Comparison of ENCODE assay signal across 30 mouse cellular contexts in the genomic region with DNA sequence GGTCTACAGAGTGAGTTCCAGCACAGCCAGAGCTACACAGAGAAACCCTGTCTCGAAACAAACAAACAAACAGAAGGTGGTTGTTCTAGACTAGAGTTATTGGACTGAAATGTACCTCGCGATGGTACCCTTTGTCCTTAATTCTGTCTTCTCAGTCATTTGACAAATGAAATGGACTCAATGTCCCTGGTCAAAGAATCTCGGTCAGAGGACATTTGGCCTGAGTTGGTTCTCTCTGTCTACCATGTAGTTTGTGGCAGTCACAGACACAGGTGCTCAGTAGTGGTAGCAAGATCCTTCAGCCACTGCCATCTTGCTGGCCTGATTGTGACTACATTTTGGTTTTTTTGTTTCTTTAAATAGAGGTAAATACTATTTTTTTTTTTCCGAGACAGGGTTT. TPM values are rescaled to one million over a fixed set of nuclear protein-coding genes. Genes with fewer than 3 reads are reported as not detected.
"Had no signal": no experiment of that assay in that cellular context is flagged by ENCODE, and none has a peak within 500 bp of the region (broad histone marks: within the 10 kb centered on the region; RNA-seq: fewer than 3 reads in every experiment).

No protein-coding gene starts in this region.

- DNase-seq: cerebellum, adult 2 months; cerebellum, adult 8-10 months; cerebellum, adult 9-10 months; cerebellum, adult 9-11 months; cerebellum, postnatal 10 days; cerebellum, postnatal 14 days; cerebellum, postnatal 25 days; cerebellum, postnatal 36 days; embryo, embryonic 11 days; forebrain, postnatal 0 days; gastrocnemius, adult 2 months; gastrocnemius, postnatal 10 days; gastrocnemius, postnatal 14 days; gastrocnemius, postnatal 25 days; gastrocnemius, postnatal 36 days; heart, adult 18-20 months; heart, adult 2 months had no signal

- H3K27ac ChIP-seq: embryonic facial prominence, embryonic 10.5 days; embryonic facial prominence, embryonic 12.5 days; embryonic facial prominence, embryonic 13.5 days; embryonic facial prominence, embryonic 15.5 days; forebrain, embryonic 10.5 days; forebrain, embryonic 12.5 days; forebrain, embryonic 13.5 days; forebrain, embryonic 15.5 days; gastrocnemius, adult 2 months; heart, adult 2 months had no signal

- H3K36me3 ChIP-seq: embryonic facial prominence, embryonic 10.5 days; embryonic facial prominence, embryonic 12.5 days; embryonic facial prominence, embryonic 13.5 days; embryonic facial prominence, embryonic 15.5 days; forebrain, embryonic 10.5 days; forebrain, embryonic 12.5 days; forebrain, embryonic 15.5 days had no signal

- H3K9ac ChIP-seq: embryonic facial prominence, embryonic 12.5 days; embryonic facial prominence, embryonic 13.5 days; embryonic facial prominence, embryonic 15.5 days; forebrain, embryonic 12.5 days; forebrain, embryonic 13.5 days; forebrain, embryonic 15.5 days; forebrain, postnatal 0 days had no signal

- H3K4me3 ChIP-seq: embryonic facial prominence, embryonic 10.5 days; embryonic facial prominence, embryonic 12.5 days; embryonic facial prominence, embryonic 13.5 days; embryonic facial prominence, embryonic 15.5 days; erythroblast, embryonic 14.5 days; forebrain, embryonic 10.5 days; forebrain, embryonic 12.5 days; forebrain, embryonic 13.5 days; forebrain, embryonic 15.5 days; gastrocnemius, adult 2 months; heart, adult 2 months had no signal

- H3K27me3 ChIP-seq: embryonic facial prominence, embryonic 12.5 days; embryonic facial prominence, embryonic 13.5 days; embryonic facial prominence, embryonic 15.5 days had no signal

RNA-seq across cellular contexts. Expression of gene Ankrd2, which starts 49.8 kb away (rescaled TPM):
- total RNA-seq: common myeloid progenitor, adult 5-6 weeks; forebrain, postnatal 0 days; granulocyte monocyte progenitor cell, adult 5-6 weeks had no signal
- polyA plus RNA-seq: embryonic facial prominence, embryonic 11.5 days; erythroblast, embryonic 14.5 days; forebrain, embryonic 10.5 days; forebrain, embryonic 11.5 days; heart, adult 2 months had no signal
